8 mouse cellular contexts compared by ENCODE assay signal in the genomic region with DNA sequence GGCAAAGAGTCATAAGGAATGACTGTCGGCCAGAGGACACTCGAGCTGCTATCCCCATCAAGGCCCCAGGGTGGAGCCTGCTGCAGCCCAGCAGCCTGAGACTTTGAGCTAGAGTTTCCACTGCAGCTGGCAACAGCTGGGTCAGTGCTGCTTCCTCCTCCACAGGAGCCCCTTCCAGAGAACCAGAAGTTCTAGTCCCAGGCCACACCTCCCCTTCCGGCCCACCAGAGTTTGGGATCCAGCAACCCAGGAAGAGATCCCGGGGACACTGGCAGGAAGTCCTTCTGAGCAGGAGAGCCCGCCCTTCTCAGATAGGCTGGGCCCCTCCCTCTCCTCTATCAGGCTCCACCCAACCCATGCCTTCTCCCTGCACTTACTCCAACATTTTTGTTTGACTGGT. TPM values are rescaled to one million over a fixed set of nuclear protein-coding genes. Genes with fewer than 3 reads are reported as not detected.
DNase-seq lines count a peak whose midpoint lies in the region; ATAC-seq lines count a peak whose summit lies in the region.

No protein-coding gene starts in this region.

- 0 out of 2 replicates have a peak overlapping the region, but pooled peaks have one; percentile 7 for H3K27ac ChIP-seq in hindbrain, embryonic 11.5 days (ENCODE audit: low read depth, low read length)
- no peak overlapping the region for H3K27ac ChIP-seq in hindbrain, embryonic 13.5 days
- peak overlapping the region; percentile 64 for H3K27ac ChIP-seq in heart, embryonic 11.5 days (ENCODE audit: low read depth, low read length)
- peak overlapping the region; percentile 94 for H3K27ac ChIP-seq in stomach, embryonic 14.5 days (ENCODE audit: low read length)

- no peaks in the 10 kb centered on the region for H3K36me3 ChIP-seq in hindbrain, embryonic 11.5 days (ENCODE audit: control insufficient read depth, insufficient read depth, low read length)
- no peaks in the 10 kb centered on the region for H3K36me3 ChIP-seq in hindbrain, embryonic 13.5 days
- H3K36me3 ChIP-seq in heart, embryonic 11.5 days (ENCODE audit: control insufficient read depth, insufficient read depth, low read length), result peaks cover 2% of the 10 kb centered on the region
- peaks cover 32% of the 10 kb centered on the region for H3K36me3 ChIP-seq in megakaryocyte, embryonic 14.5 days (replicated peaks; ENCODE audit: low read length)
- peaks cover 22% of the 10 kb centered on the region; the same call in 1 of the 2 replicates for H3K36me3 ChIP-seq in stomach, embryonic 14.5 days (ENCODE audit: control insufficient read depth, insufficient read depth, low read length)

- no peak for ATAC-seq in hindbrain, embryonic 11.5 days (ENCODE audit: low FRiP score)
- ATAC-seq in hindbrain, embryonic 13.5 days (ENCODE audit: low FRiP score), result no peak
- peak; percentile 88 for ATAC-seq in heart, embryonic 11.5 days (replicated peaks; ENCODE audit: insufficient number of reproducible peaks, low FRiP score, low TSS enrichment)
- peak; percentile 95 for ATAC-seq in stomach, embryonic 14.5 days (ENCODE audit: insufficient number of reproducible peaks, insufficient read depth, low FRiP score, low read depth)

- WGBS in hindbrain, embryonic 11.5 days, result 6% methylated on average over 5 of the region's 5 CpGs
- 8% methylated on average over 5 of the region's 5 CpGs for WGBS in hindbrain, embryonic 13.5 days
- 7% methylated on average over 5 of the region's 5 CpGs for WGBS in heart, embryonic 11.5 days (ENCODE audit: insufficient replicate concordance)
- 0% methylated on average over 5 of the region's 5 CpGs for WGBS in stomach, embryonic 14.5 days

- H3K9ac ChIP-seq in hindbrain, embryonic 11.5 days (ENCODE audit: low read depth, low read length), result no peak overlapping the region
- no peak overlapping the region for H3K9ac ChIP-seq in hindbrain, embryonic 13.5 days
- peak overlapping the region; percentile 54 for H3K9ac ChIP-seq in heart, embryonic 11.5 days (ENCODE audit: low read depth, low read length)
- no peak overlapping the region; the same call in 1 of the 2 replicates for H3K9ac ChIP-seq in stomach, embryonic 14.5 days (replicated peaks; ENCODE audit: low read depth, low read length)

- H3K4me2 ChIP-seq in hindbrain, embryonic 11.5 days (replicated peaks; ENCODE audit: low read depth, low read length), result no peak overlapping the region
- H3K4me2 ChIP-seq in hindbrain, embryonic 13.5 days, result no peak overlapping the region
- peak overlapping the region; percentile 54 for H3K4me2 ChIP-seq in heart, embryonic 11.5 days
- H3K4me2 ChIP-seq in stomach, embryonic 14.5 days (replicated peaks; ENCODE audit: low read depth, low read length), result peak overlapping the region; percentile 23; the same call in 1 of the 2 replicates

- no peaks in the 10 kb centered on the region for H3K27me3 ChIP-seq in hindbrain, embryonic 11.5 days (ENCODE audit: control insufficient read depth, insufficient read depth, low read length)
- no peaks in the 10 kb centered on the region for H3K27me3 ChIP-seq in hindbrain, embryonic 13.5 days
- no peaks in the 10 kb centered on the region for H3K27me3 ChIP-seq in heart, embryonic 11.5 days (ENCODE audit: control insufficient read depth, insufficient read depth, low read length)
- H3K27me3 ChIP-seq in megakaryocyte, embryonic 14.5 days (replicated peaks), result no peaks in the 10 kb centered on the region
- no peaks in the 10 kb centered on the region for H3K27me3 ChIP-seq in stomach, embryonic 14.5 days (ENCODE audit: control insufficient read depth, insufficient read depth, low read length)

- no peaks in the 10 kb centered on the region for H3K9me3 ChIP-seq in hindbrain, embryonic 11.5 days (ENCODE audit: control insufficient read depth, low read length)
- H3K9me3 ChIP-seq in hindbrain, embryonic 13.5 days, result no peaks in the 10 kb centered on the region
- no peaks in the 10 kb centered on the region for H3K9me3 ChIP-seq in heart, embryonic 11.5 days (replicated peaks; ENCODE audit: control insufficient read depth, low read length)
- no peaks in the 10 kb centered on the region for H3K9me3 ChIP-seq in megakaryocyte, embryonic 14.5 days
- H3K9me3 ChIP-seq in stomach, embryonic 14.5 days (ENCODE audit: control insufficient read depth, low read depth, low read length), result no peaks in the 10 kb centered on the region

- no peaks in the 10 kb centered on the region for H3K4me1 ChIP-seq in hindbrain, embryonic 11.5 days (replicated peaks; ENCODE audit: control insufficient read depth, insufficient read depth, low read length)
- peaks cover 7% of the 10 kb centered on the region for H3K4me1 ChIP-seq in hindbrain, embryonic 13.5 days (replicated peaks)
- H3K4me1 ChIP-seq in heart, embryonic 11.5 days (ENCODE audit: control insufficient read depth, insufficient read depth, low read length), result peaks cover 13% of the 10 kb centered on the region; the same call in 1 of the 2 replicates
- H3K4me1 ChIP-seq in megakaryocyte, embryonic 14.5 days, result peaks cover 21% of the 10 kb centered on the region
- peaks cover 6% of the 10 kb centered on the region for H3K4me1 ChIP-seq in stomach, embryonic 14.5 days (ENCODE audit: control insufficient read depth, insufficient read depth, low read length)

- no peak overlapping the region for H3K4me3 ChIP-seq in hindbrain, embryonic 11.5 days (ENCODE audit: low read depth, low read length)
- H3K4me3 ChIP-seq in hindbrain, embryonic 13.5 days, result no peak overlapping the region
- peak overlapping the region; percentile 21 for H3K4me3 ChIP-seq in heart, embryonic 11.5 days (ENCODE audit: low read depth, low read length)
- peak overlapping the region; percentile 87 for H3K4me3 ChIP-seq in megakaryocyte, embryonic 14.5 days (replicated peaks)
- H3K4me3 ChIP-seq in stomach, embryonic 14.5 days (ENCODE audit: low read depth, low read length), result no peak overlapping the region

- intact Hi-C loops in left cerebral cortex, postnatal 25 days (cut with DNase I), result no loop called here

- DNase-seq in hindbrain, embryonic 11.5 days (ENCODE audit: low spot score), result peak; percentile 53
- peak; percentile 54 for DNase-seq in embryo, embryonic 11.5 days (ENCODE audit: low read depth, low spot score)
- DNase-seq in kidney, postnatal 14 days, result peak; percentile 92
- no peak for DNase-seq in left cerebral cortex, postnatal 25 days (ENCODE audit: low spot score in 2 of 2)

RNA-seq across cellular contexts. Expression of gene Rbms2, which starts 30.5 kb away (rescaled TPM):
- polyA plus RNA-seq in hindbrain, embryonic 11.5 days (2014; fragmentation: Nextera tagmentation; extraction: Ambion mirVana), result 18.9 and 19.5 TPM in 2 replicates
- polyA plus RNA-seq in hindbrain, embryonic 13.5 days (2015; fragmentation: Nextera tagmentation; extraction: Ambion mirVana), result 11.1 and 13.1 TPM in 2 replicates
- polyA plus RNA-seq in heart, embryonic 11.5 days (2014; fragmentation: Nextera tagmentation; extraction: Ambion mirVana), result 36.1 and 38.5 TPM in 2 replicates
- polyA plus RNA-seq in megakaryocyte, embryonic 14.5 days (2012; ENCODE audit: insufficient read depth, low replicate concordance), result 1.6 and 7.6 TPM in 2 replicates
- 29.5 and 35.6 TPM in 2 replicates for polyA plus RNA-seq in stomach, embryonic 14.5 days (2014; fragmentation: Nextera tagmentation; extraction: Ambion mirVana)
- total RNA-seq in left cerebral cortex, postnatal 25 days (2021), result 10 to 100 TPM; 11.3 to 13.5 TPM

RNA-seq across cellular contexts. Expression of gene Gls2, which starts 44.7 kb away (rescaled TPM):
- polyA plus RNA-seq in hindbrain, embryonic 11.5 days (2014; fragmentation: Nextera tagmentation; extraction: Ambion mirVana), result 1.3 and 1.5 TPM in 2 replicates
- polyA plus RNA-seq in hindbrain, embryonic 13.5 days (2015; fragmentation: Nextera tagmentation; extraction: Ambion mirVana), result 0.75 and 1.3 TPM in 2 replicates
- polyA plus RNA-seq in heart, embryonic 11.5 days (2014; fragmentation: Nextera tagmentation; extraction: Ambion mirVana), result 0.89 and 1.3 TPM in 2 replicates
- polyA plus RNA-seq in megakaryocyte, embryonic 14.5 days (2012; ENCODE audit: insufficient read depth, low replicate concordance), result 1.8 TPM in 1 of 2 replicates, not detected in the other
- 0.78 and 0.84 TPM in 2 replicates for polyA plus RNA-seq in stomach, embryonic 14.5 days (2014; fragmentation: Nextera tagmentation; extraction: Ambion mirVana)
- 10 to 100 TPM; 29.4 to 32.9 TPM for total RNA-seq in left cerebral cortex, postnatal 25 days (2021)

RNA-seq across cellular contexts. Expression of gene Baz2a, which starts 58.2 kb away (rescaled TPM):
- 20.0 and 37.6 TPM in 2 replicates for polyA plus RNA-seq in hindbrain, embryonic 11.5 days (2014; fragmentation: Nextera tagmentation; extraction: Ambion mirVana)
- 12.6 and 13.4 TPM in 2 replicates for polyA plus RNA-seq in hindbrain, embryonic 13.5 days (2015; fragmentation: Nextera tagmentation; extraction: Ambion mirVana)
- 10.9 and 21.7 TPM in 2 replicates for polyA plus RNA-seq in heart, embryonic 11.5 days (2014; fragmentation: Nextera tagmentation; extraction: Ambion mirVana)
- polyA plus RNA-seq in megakaryocyte, embryonic 14.5 days (2012; ENCODE audit: insufficient read depth, low replicate concordance), result 6.9 and 16.7 TPM in 2 replicates
- 28.1 and 28.2 TPM in 2 replicates for polyA plus RNA-seq in stomach, embryonic 14.5 days (2014; fragmentation: Nextera tagmentation; extraction: Ambion mirVana)
- total RNA-seq in left cerebral cortex, postnatal 25 days (2021), result 10 to 100 TPM; 34.3 to 38.4 TPM

Comparison
In these comparisons a context has a peak if more than half of its experiments do, and no peak if none do; other contexts are left out.
1. ATAC-seq: peak in heart, embryonic 11.5 days (single experiment) and stomach, embryonic 14.5 days (single experiment); none in hindbrain, embryonic 11.5 days (single experiment) and hindbrain, embryonic 13.5 days (single experiment).
2. DNase-seq: peak in hindbrain, embryonic 11.5 days (single experiment), embryo, embryonic 11.5 days (single experiment) and kidney, postnatal 14 days (single experiment); none in left cerebral cortex, postnatal 25 days (0 of 2).
3. H3K4me2 ChIP-seq: peak in heart, embryonic 11.5 days (single experiment) and stomach, embryonic 14.5 days (single experiment); none in hindbrain, embryonic 11.5 days (single experiment) and hindbrain, embryonic 13.5 days (single experiment).
4. H3K4me3 ChIP-seq: peak in heart, embryonic 11.5 days (single experiment) and megakaryocyte, embryonic 14.5 days (single experiment); none in hindbrain, embryonic 11.5 days (single experiment), hindbrain, embryonic 13.5 days (single experiment) and stomach, embryonic 14.5 days (single experiment).